In genomic region chr13:56208225-56209066, GRCm38 (mm10) we compare ENCODE assay signal across 11 mouse cellular contexts. TPM values are rescaled to one million over a fixed set of nuclear protein-coding genes. Genes with fewer than 3 reads are reported as not detected.
A peak's percentile ranks its signal among the peaks of the same experiment; 100 is the strongest.
DNase-seq lines count a peak whose midpoint lies in the region; ATAC-seq and TF ChIP-seq lines count a peak whose summit lies in the region.
"Had no signal": no experiment of that assay in that cellular context is flagged by ENCODE, and none has a peak within 500 bp of the region (broad histone marks: within the 10 kb centered on the region; RNA-seq: fewer than 3 reads in every experiment).

No protein-coding gene starts in this region.

- ATAC-seq in heart, embryonic 14.5 days (ENCODE audit: insufficient number of reproducible peaks, insufficient read depth, low FRiP score, low read depth) = no peak; the same call in 1 of the 2 replicates
- peak; percentile 56; the same call in 1 of the 2 replicates for ATAC-seq in hindbrain, embryonic 15.5 days (ENCODE audit: low FRiP score, low read depth)
- ATAC-seq in midbrain, postnatal 0 days (ENCODE audit: low FRiP score) = no peak

- WGBS in heart, embryonic 14.5 days = 14% methylated on average over 35 of the region's 35 CpGs
- WGBS in hindbrain, embryonic 15.5 days = 3% methylated on average over 33 of the region's 35 CpGs
- 5% methylated on average over 35 of the region's 35 CpGs for WGBS in midbrain, postnatal 0 days

- no peaks in the 10 kb centered on the region for H3K36me3 ChIP-seq in heart, embryonic 14.5 days (ENCODE audit: control insufficient read depth, insufficient read depth, low read length)
- no peaks in the 10 kb centered on the region for H3K36me3 ChIP-seq in hindbrain, embryonic 15.5 days
- H3K36me3 ChIP-seq in midbrain, postnatal 0 days (ENCODE audit: insufficient read depth, low read length) = no peaks in the 10 kb centered on the region

- DNase-seq in heart, postnatal 25 days (ENCODE audit: low spot score) = no peak
- peak; percentile 80 for DNase-seq in embryo, embryonic 11 days
- DNase-seq in midbrain, postnatal 0 days (ENCODE audit: low spot score) = no peak
- no peak for DNase-seq in adrenal gland, adult 2 months
- DNase-seq in ovary, adult 18-20 months (ENCODE audit: low spot score) = no peak
- no peak for DNase-seq in gastrocnemius, adult 18-20 months (ENCODE audit: low spot score)
- DNase-seq: kidney, adult 8-10 months had no signal

- H3K27ac ChIP-seq in heart, embryonic 14.5 days (replicated peaks in 1 of 2; ENCODE audit: control insufficient read depth in 1 of 2, insufficient read depth in 1 of 2, low read depth in 2 of 2, low read length in 2 of 2) = no peak overlapping the region
- H3K27ac ChIP-seq in hindbrain, embryonic 15.5 days (replicated peaks) = no peak overlapping the region
- no peak overlapping the region for H3K27ac ChIP-seq in midbrain, postnatal 0 days (ENCODE audit: low read depth, low read length)

- H3K4me3 ChIP-seq in heart, embryonic 14.5 days (ENCODE audit: control insufficient read depth in 1 of 2, insufficient read depth in 1 of 2, low read depth in 1 of 2, low read length in 2 of 2) = peak overlapping the region in 1 of 2 experiments; percentile 6; a peak in 1 of 4 replicates
- 0 out of 2 replicates have a peak overlapping the region, but pooled peaks have one; percentile 9 for H3K4me3 ChIP-seq in hindbrain, embryonic 15.5 days
- no peak overlapping the region for H3K4me3 ChIP-seq in midbrain, postnatal 0 days (ENCODE audit: low read depth, low read length)
- H3K4me3 ChIP-seq: megakaryocyte, embryonic 14.5 days had no signal

- H3K4me1 ChIP-seq in heart, embryonic 14.5 days (ENCODE audit: control insufficient read depth in 2 of 2, insufficient read depth in 2 of 2, low read length in 2 of 2) = no peaks in the 10 kb centered on the region
- peaks cover 14% of the 10 kb centered on the region for H3K4me1 ChIP-seq in hindbrain, embryonic 15.5 days (replicated peaks)
- no peaks in the 10 kb centered on the region for H3K4me1 ChIP-seq in midbrain, postnatal 0 days (ENCODE audit: insufficient read depth, low read length)
- H3K4me1 ChIP-seq: megakaryocyte, embryonic 14.5 days had no signal

- peak overlapping the region; percentile 51 for H3K4me2 ChIP-seq in heart, embryonic 14.5 days (ENCODE audit: low read length)
- H3K4me2 ChIP-seq in hindbrain, embryonic 15.5 days = peak overlapping the region; percentile 49
- peak overlapping the region; percentile 15; the same call in 1 of the 2 replicates for H3K4me2 ChIP-seq in midbrain, postnatal 0 days (ENCODE audit: low read depth, low read length, poor library complexity, severe bottlenecking)

- intact Hi-C loops in heart, postnatal 25 days (cut with DNase I) = no loop called here

- TF ChIP-seq CTCF in midbrain, postnatal 0 days (IDR thresholded peaks at IDR 0.05) = no peak

- no peak overlapping the region for H3K9ac ChIP-seq in heart, embryonic 14.5 days (ENCODE audit: low read length)
- no peak overlapping the region for H3K9ac ChIP-seq in hindbrain, embryonic 15.5 days
- no peak overlapping the region for H3K9ac ChIP-seq in midbrain, postnatal 0 days (replicated peaks; ENCODE audit: low read length, poor library complexity, severe bottlenecking)

- peaks cover 30% of the 10 kb centered on the region for H3K27me3 ChIP-seq in heart, embryonic 14.5 days (ENCODE audit: control insufficient read depth, insufficient read depth, low read length)
- peaks cover 50% of the 10 kb centered on the region for H3K27me3 ChIP-seq in hindbrain, embryonic 15.5 days
- H3K27me3 ChIP-seq in midbrain, postnatal 0 days (ENCODE audit: insufficient read depth, low read length) = peaks cover 16% of the 10 kb centered on the region

- H3K9me3 ChIP-seq in heart, embryonic 14.5 days (ENCODE audit: control insufficient read depth, low read length) = no peaks in the 10 kb centered on the region; the same call in 1 of the 2 replicates
- H3K9me3 ChIP-seq in hindbrain, embryonic 15.5 days = no peaks in the 10 kb centered on the region
- 0 out of 2 replicates have a peak, but pooled peaks cover 3% of the 10 kb centered on the region for H3K9me3 ChIP-seq in midbrain, postnatal 0 days (ENCODE audit: low read length)

RNA-seq across cellular contexts. Expression of gene Tifab, which starts 29.8 kb away (rescaled TPM):
- 0.28 and 0.58 TPM in 2 replicates for polyA plus RNA-seq in heart, embryonic 14.5 days (2014; fragmentation: Nextera tagmentation; extraction: Ambion mirVana)
- 1 to 10 TPM; 1.3 to 1.5 TPM for total RNA-seq in heart, postnatal 25 days (2021)
- 0.95 and 1.4 TPM in 2 replicates for polyA plus RNA-seq in hindbrain, embryonic 15.5 days (2015; fragmentation: Nextera tagmentation; extraction: Ambion mirVana)
- total RNA-seq in midbrain, postnatal 0 days (2014; rRNA removed) = 0.49 and 0.52 TPM in 2 replicates
- 0.64 and 0.76 TPM in 2 replicates for polyA plus RNA-seq in midbrain, postnatal 0 days (2015; fragmentation: Nextera tagmentation; extraction: Ambion mirVana)
- total RNA-seq in adrenal gland, adult 2 months (2021) = 1 to 10 TPM; 2.3 to 2.9 TPM
- polyA plus RNA-seq in adrenal gland, adult 2 months (2012; rRNA removed) = 5.0 and 5.5 TPM in 2 replicates
- under 1 TPM; 0.16 to 0.47 TPM for total RNA-seq in gastrocnemius, adult 18-20 months (2021)
- polyA plus RNA-seq: C2C12 had no signal

RNA-seq across cellular contexts. Expression of gene Neurog1, which starts 43.5 kb away (rescaled TPM):
- not detected in 2 replicates for polyA plus RNA-seq in heart, embryonic 14.5 days (2014; fragmentation: Nextera tagmentation; extraction: Ambion mirVana)
- total RNA-seq in heart, postnatal 25 days (2021) = not detected
- 1.5 and 16.1 TPM in 2 replicates for polyA plus RNA-seq in hindbrain, embryonic 15.5 days (2015; fragmentation: Nextera tagmentation; extraction: Ambion mirVana)
- total RNA-seq in midbrain, postnatal 0 days (2014; rRNA removed) = not detected in 2 replicates
- not detected in 2 replicates for polyA plus RNA-seq in midbrain, postnatal 0 days (2015; fragmentation: Nextera tagmentation; extraction: Ambion mirVana)
- not detected for total RNA-seq in adrenal gland, adult 2 months (2021)
- not detected in 2 replicates for polyA plus RNA-seq in adrenal gland, adult 2 months (2012; rRNA removed)
- total RNA-seq in gastrocnemius, adult 18-20 months (2021) = not detected
- polyA plus RNA-seq: C2C12 had no signal
